Mouse (Mus musculus) lung, embryonic 14.5 days (tissue): ENCODE data around the gene March7. TPM values are rescaled to one million over a fixed set of nuclear protein-coding genes. Genes with fewer than 3 reads are reported as not detected.

Experiments
- ATAC-seq: fragments of 200-750 bp; cut with Nextera tagmentation; 2 replicates; pipeline ENCODE4 v1.8.0; 2017; ENCODE audit warnings: mild to moderate bottlenecking, moderate TSS enrichment, moderate library complexity; ENCODE audit not compliant: insufficient read depth
- DNase-seq: peaks from one replicate; pipeline ENCODE4 v3.0.0-alpha.2; 2015
- H3K27ac ChIP-seq: fragments of 300-500 bp; sonication (generic); 2 replicates; pipeline ENCODE4 v1.5.1; 2014; ENCODE audit warnings: low read depth, mild to moderate bottlenecking, moderate library complexity
- H3K27me3 ChIP-seq: fragments of 300-500 bp; sonication (generic); 2 replicates; pipeline ENCODE4 v1.6.1; 2014; ENCODE audit warnings: low read length, control low read depth; ENCODE audit not compliant: insufficient read depth
- H3K36me3 ChIP-seq: fragments of 300-500 bp; sonication (generic); 2 replicates; pipeline ENCODE4 v1.6.1; 2014; ENCODE audit warnings: control low read depth; ENCODE audit not compliant: insufficient read depth
- H3K4me1 ChIP-seq: fragments of 300-500 bp; sonication (generic); 2 replicates; pipeline ENCODE4 v1.6.1; 2014; ENCODE audit warnings: antibody characterized with exemption, control low read depth; ENCODE audit not compliant: insufficient read depth
- H3K4me2 ChIP-seq: fragments of 300-500 bp; sonication (generic); 2 replicates; pipeline ENCODE4 v1.6.1; 2014; ENCODE audit warnings: mild to moderate bottlenecking
- H3K4me3 ChIP-seq: fragments of 300-500 bp; sonication (generic); 2 replicates; pipeline ENCODE4 v1.5.1; 2014; ENCODE audit warnings: low read depth, low read length
- H3K9ac ChIP-seq: fragments of 300-500 bp; sonication (generic); 2 replicates; pipeline ENCODE4 v1.6.1; 2014
- H3K9me3 ChIP-seq: fragments of 300-500 bp; sonication (generic); 2 replicates; pipeline ENCODE4 v1.6.1; 2016; ENCODE audit warnings: low read depth, low read length, control low read depth
- CTCF ChIP-seq: IDR thresholded peaks from 2 replicates; pipeline ENCODE4 v1.5.1; 2016; ENCODE audit warnings: antibody characterized with exemption, low read depth
- WGBS: fragments of 180-500 bp; shearing (Covaris S2); extraction: QIAGEN DNeasy Blood & Tissue Kit; methylation state at CpG from one replicate; pipeline ENCODE4 v1.1.7; 2014; 5-methylcytosine and 5-hydroxymethylcytosine counted together
- polyA plus RNA-seq: library from polyadenylated mRNA; unstranded; fragments of >200 nt; fragmentation: Nextera tagmentation; extraction: Ambion mirVana; gene quantifications from 2 replicates; pipeline ENCODE4 v1.2.1, GENCODE M21; 2014

The March7 gene
- polyA plus RNA-seq, 1 experiment from 2014 or later, result 78.7 TPM

- no peaks in the 10 kb centered on the region for H3K4me1 ChIP-seq
- H3K9me3 ChIP-seq, result no peaks in the 10 kb centered on the region
- no peak overlapping the region for H3K4me3 ChIP-seq
- ATAC-seq (no peak), DNase-seq (no peak)
- H3K27ac ChIP-seq, result no peak overlapping the region
- no peak overlapping the region for H3K4me2 ChIP-seq
- H3K9ac ChIP-seq, result no peak overlapping the region
- no peaks in the 10 kb centered on the region for H3K36me3 ChIP-seq
- 94% methylated on average over 4 of the region's 4 CpGs for WGBS
- no peak for TF ChIP-seq CTCF
- no peaks in the 10 kb centered on the region for H3K27me3 ChIP-seq
Measured at GRCm38 (mm10) chr2:60173595-60173994, 36.1 kb upstream of the March7 start.

- Histone ChIP-seq H3K9ac (no peak overlapping the region), H3K4me2 (no peak overlapping the region), H3K27me3 (no peaks in the 10 kb centered on the region), H3K9me3 (no peaks in the 10 kb centered on the region), H3K36me3 (no peaks in the 10 kb centered on the region), H3K4me3 (no peak overlapping the region), H3K27ac (no peak overlapping the region), H3K4me1 (no peaks in the 10 kb centered on the region)
- no peak for TF ChIP-seq CTCF
- no peak for DNase-seq
- 73% methylated on average over 3 of the region's 4 CpGs for WGBS
- ATAC-seq, result no peak
Measured at GRCm38 (mm10) chr2:60175078-60175477, 34.6 kb upstream of the March7 start.

- H3K27me3 ChIP-seq, result no peaks in the 10 kb centered on the region
- ATAC-seq (no peak), DNase-seq (no peak)
- no peaks in the 10 kb centered on the region for H3K36me3 ChIP-seq
- 90% methylated on average over 5 of the region's 5 CpGs for WGBS
- no peaks in the 10 kb centered on the region for H3K4me1 ChIP-seq
- H3K4me2 ChIP-seq, result no peak overlapping the region
- no peak overlapping the region for H3K27ac ChIP-seq
- H3K9ac ChIP-seq, result no peak overlapping the region
- no peak overlapping the region for H3K4me3 ChIP-seq
- H3K9me3 ChIP-seq, result no peaks in the 10 kb centered on the region
- TF ChIP-seq CTCF, result no peak
Measured at GRCm38 (mm10) chr2:60176087-60176486, 33.6 kb upstream of the March7 start.

- Histone ChIP-seq H3K27me3 (no peaks in the 10 kb centered on the region), H3K36me3 (no peaks in the 10 kb centered on the region), H3K9ac (no peak overlapping the region), H3K4me2 (no peak overlapping the region), H3K4me1 (no peaks in the 10 kb centered on the region), H3K4me3 (no peak overlapping the region), H3K9me3 (no peaks in the 10 kb centered on the region), H3K27ac (no peak overlapping the region)
- WGBS, result 74% methylated on average over 3 of the region's 3 CpGs
- no peak for TF ChIP-seq CTCF
- ATAC-seq (no peak), DNase-seq (no peak)
Measured at GRCm38 (mm10) chr2:60177490-60177889, 32.2 kb upstream of the March7 start.

- DNase-seq, result peak; percentile 34
- WGBS, result 55% methylated on average over 2 of the region's 2 CpGs
- TF ChIP-seq CTCF, result peak; percentile 34
- Histone ChIP-seq H3K36me3 (no peaks in the 10 kb centered on the region), H3K4me2 (no peak overlapping the region), H3K4me1 (no peaks in the 10 kb centered on the region), H3K4me3 (no peak overlapping the region), H3K9me3 (no peaks in the 10 kb centered on the region), H3K27ac (no peak overlapping the region), H3K27me3 (no peaks in the 10 kb centered on the region), H3K9ac (no peak overlapping the region)
- ATAC-seq, result no peak
Measured at GRCm38 (mm10) chr2:60181696-60182095, 28.0 kb upstream of the March7 start.

- no peak overlapping the region for H3K9ac ChIP-seq
- H3K4me3 ChIP-seq, result no peak overlapping the region
- H3K4me1 ChIP-seq, result no peaks in the 10 kb centered on the region
- H3K36me3 ChIP-seq, result no peaks in the 10 kb centered on the region
- TF ChIP-seq CTCF, result no peak
- H3K27me3 ChIP-seq, result no peaks in the 10 kb centered on the region
- no peak for DNase-seq
- H3K27ac ChIP-seq, result no peak overlapping the region
- no peak overlapping the region for H3K4me2 ChIP-seq
- H3K9me3 ChIP-seq, result no peaks in the 10 kb centered on the region
- WGBS, result 65% methylated on average over 1 of the region's 1 CpGs
- no peak for ATAC-seq
Measured at GRCm38 (mm10) chr2:60196841-60197240, 12.8 kb upstream of the March7 start.

GRCm38 (mm10) chr2:60200051-60200562, 9.6 kb upstream of the March7 start:
- Histone ChIP-seq H3K36me3 (peaks cover 6% of the 10 kb centered on the region; the same call in 1 of the 2 replicates), H3K4me1 (no peaks in the 10 kb centered on the region), H3K9me3 (no peaks in the 10 kb centered on the region), H3K27me3 (no peaks in the 10 kb centered on the region), H3K4me3 (no peak overlapping the region), H3K9ac (no peak overlapping the region), H3K4me2 (no peak overlapping the region), H3K27ac (no peak overlapping the region)
- 93% methylated on average over 5 of the region's 5 CpGs for whole genome bisulfite sequencing
- no peak for TF ChIP-seq CTCF
- ATAC-seq, result no peak
- no peak for DNase-seq

- Histone ChIP-seq H3K27ac (no peak overlapping the region), H3K9ac (no peak overlapping the region), H3K4me2 (no peak overlapping the region), H3K4me1 (no peaks in the 10 kb centered on the region), H3K9me3 (no peaks in the 10 kb centered on the region), H3K4me3 (no peak overlapping the region), H3K27me3 (no peaks in the 10 kb centered on the region), H3K36me3 (peaks cover 8% of the 10 kb centered on the region; the same call in 1 of the 2 replicates)
- DNase-seq (peak; percentile 77), ATAC-seq (no peak)
- WGBS, result 48% methylated on average over 8 of the region's 8 CpGs
- TF ChIP-seq CTCF, result peak; percentile 81
Measured at GRCm38 (mm10) chr2:60200667-60201066, 9.0 kb upstream of the March7 start.
